Mouse (Mus musculus): ENCODE results near the gene Dbh. TPM values are rescaled to one million over a fixed set of nuclear protein-coding genes. Genes with fewer than 3 reads are reported as not detected.

Gene Dbh
- polyA plus RNA-seq, 1 experiment: 0.69 TPM

GRCm38 (mm10) chr2:27198551-27199246, 33.7 kb downstream of the Dbh start:
- Histone ChIP-seq H3K4me1 (replicated peaks; ENCODE audit: control insufficient read depth, insufficient read depth, low read length) (peaks cover 29% of the 10 kb centered on the region), H3K27me3 (ENCODE audit: control insufficient read depth, insufficient read depth, low read length) (no peaks in the 10 kb centered on the region), H3K27ac (ENCODE audit: control insufficient read depth, insufficient read depth, low read length) (peak overlapping the region; percentile 92), H3K4me3 (ENCODE audit: control insufficient read depth, insufficient read depth, low read length) (no peak overlapping the region), H3K36me3 (ENCODE audit: control insufficient read depth, insufficient read depth, low read length) (no peaks in the 10 kb centered on the region)
- TF ChIP-seq POLR2A (IDR thresholded peaks at IDR 0.05; ENCODE audit: control insufficient read depth, extremely low read depth, insufficient read depth, low read length, poor library complexity) (no peak), CTCF (IDR thresholded peaks at IDR 0.05; ENCODE audit: borderline replicate concordance, control insufficient read depth, extremely low read depth, insufficient read depth, low read length, poor library complexity) (no peak)
- peak; percentile 39 for DNase-seq
- 27% methylated on average over 5 of the region's 5 CpGs for WGBS

- Histone ChIP-seq H3K4me1 (replicated peaks; ENCODE audit: control insufficient read depth, insufficient read depth, low read length) (peaks cover 29% of the 10 kb centered on the region), H3K27me3 (ENCODE audit: control insufficient read depth, insufficient read depth, low read length) (no peaks in the 10 kb centered on the region), H3K27ac (ENCODE audit: control insufficient read depth, insufficient read depth, low read length) (no peak overlapping the region), H3K36me3 (ENCODE audit: control insufficient read depth, insufficient read depth, low read length) (no peaks in the 10 kb centered on the region), H3K4me3 (ENCODE audit: control insufficient read depth, insufficient read depth, low read length) (no peak overlapping the region)
- WGBS: 91% methylated on average over 1 of the region's 1 CpGs
- TF ChIP-seq CTCF (IDR thresholded peaks at IDR 0.05; ENCODE audit: borderline replicate concordance, control insufficient read depth, extremely low read depth, insufficient read depth, low read length, poor library complexity) (no peak), POLR2A (IDR thresholded peaks at IDR 0.05; ENCODE audit: control insufficient read depth, extremely low read depth, insufficient read depth, low read length, poor library complexity) (no peak)
- DNase-seq: no peak
Measured at GRCm38 (mm10) chr2:27200586-27200985, 35.6 kb downstream of the Dbh start.

DNA sequence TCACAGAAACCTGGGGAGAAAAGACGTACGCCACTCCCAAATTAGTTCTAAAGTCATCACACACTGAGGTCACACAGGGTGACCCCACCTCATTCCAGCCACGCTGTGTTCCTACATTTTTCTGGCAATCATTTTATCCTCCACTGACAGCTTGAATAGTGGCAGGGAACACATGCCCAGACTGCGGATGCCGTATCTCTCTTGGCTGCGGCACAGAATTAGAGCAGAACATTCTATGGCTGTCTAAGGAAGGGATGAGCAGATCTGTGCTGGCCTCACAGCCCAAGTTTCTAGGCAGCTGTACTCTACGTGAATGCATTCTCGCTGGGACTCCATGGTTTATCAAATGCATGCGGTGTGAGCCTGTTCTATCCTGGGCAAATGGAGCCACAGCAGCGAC, 40.6 kb downstream of the Dbh start:
- TF ChIP-seq CTCF (IDR thresholded peaks at IDR 0.05; ENCODE audit: borderline replicate concordance, control insufficient read depth, extremely low read depth, insufficient read depth, low read length, poor library complexity): no peak
- TF ChIP-seq POLR2A (IDR thresholded peaks at IDR 0.05; ENCODE audit: control insufficient read depth, extremely low read depth, insufficient read depth, low read length, poor library complexity): no peak
- Histone ChIP-seq H3K27me3 (ENCODE audit: control insufficient read depth, insufficient read depth, low read length) (no peaks in the 10 kb centered on the region), H3K36me3 (ENCODE audit: control insufficient read depth, insufficient read depth, low read length) (no peaks in the 10 kb centered on the region), H3K4me3 (ENCODE audit: control insufficient read depth, insufficient read depth, low read length) (no peak overlapping the region), H3K4me1 (replicated peaks; ENCODE audit: control insufficient read depth, insufficient read depth, low read length) (peaks cover 30% of the 10 kb centered on the region), H3K27ac (ENCODE audit: control insufficient read depth, insufficient read depth, low read length) (no peak overlapping the region)
- DNase-seq: no peak
- WGBS: 96% methylated on average over 10 of the region's 10 CpGs

GRCm38 (mm10) chr2:27206128-27206797, 41.2 kb downstream of the Dbh start:
- no peak for DNase-seq
- no peaks in the 10 kb centered on the region for H3K36me3 ChIP-seq (ENCODE audit: control insufficient read depth, insufficient read depth, low read length)
- H3K4me1 ChIP-seq (replicated peaks; ENCODE audit: control insufficient read depth, insufficient read depth, low read length): peaks cover 35% of the 10 kb centered on the region
- no peak for TF ChIP-seq POLR2A (IDR thresholded peaks at IDR 0.05; ENCODE audit: control insufficient read depth, extremely low read depth, insufficient read depth, low read length, poor library complexity)
- no peak for TF ChIP-seq CTCF (IDR thresholded peaks at IDR 0.05; ENCODE audit: borderline replicate concordance, control insufficient read depth, extremely low read depth, insufficient read depth, low read length, poor library complexity)
- no peaks in the 10 kb centered on the region for H3K27me3 ChIP-seq (ENCODE audit: control insufficient read depth, insufficient read depth, low read length)
- no peak overlapping the region for H3K27ac ChIP-seq (ENCODE audit: control insufficient read depth, insufficient read depth, low read length)
- 92% methylated on average over 15 of the region's 15 CpGs for WGBS
- no peak overlapping the region for H3K4me3 ChIP-seq (ENCODE audit: control insufficient read depth, insufficient read depth, low read length)

DNA sequence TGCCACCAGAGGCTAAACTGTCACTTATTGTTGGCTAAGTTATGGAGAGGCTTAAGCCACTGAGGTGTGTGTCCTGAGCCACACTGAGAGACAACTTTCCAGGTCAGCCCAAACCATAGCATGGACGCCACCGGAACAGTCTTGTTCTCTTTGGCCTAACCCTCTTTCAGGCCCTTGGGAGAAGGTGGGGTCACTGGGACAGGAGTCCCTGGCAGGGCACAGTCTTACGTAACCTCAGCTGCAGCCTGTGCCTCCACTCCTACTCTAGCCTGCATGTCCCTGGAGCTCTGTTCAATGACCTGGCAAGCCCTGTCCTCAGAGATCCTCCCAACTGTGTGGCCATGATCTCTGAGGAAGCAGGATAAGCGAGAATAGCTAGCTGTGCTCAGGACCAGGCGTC, 42.1 kb downstream of the Dbh start:
- no peak for DNase-seq
- H3K27me3 ChIP-seq (ENCODE audit: control insufficient read depth, insufficient read depth, low read length): no peaks in the 10 kb centered on the region
- no peak overlapping the region for H3K4me3 ChIP-seq (ENCODE audit: control insufficient read depth, insufficient read depth, low read length)
- TF ChIP-seq POLR2A (IDR thresholded peaks at IDR 0.05; ENCODE audit: control insufficient read depth, extremely low read depth, insufficient read depth, low read length, poor library complexity) (no peak), CTCF (IDR thresholded peaks at IDR 0.05; ENCODE audit: borderline replicate concordance, control insufficient read depth, extremely low read depth, insufficient read depth, low read length, poor library complexity) (no peak)
- peaks cover 43% of the 10 kb centered on the region for H3K4me1 ChIP-seq (replicated peaks; ENCODE audit: control insufficient read depth, insufficient read depth, low read length)
- 96% methylated on average over 5 of the region's 5 CpGs for WGBS
- H3K27ac ChIP-seq (ENCODE audit: control insufficient read depth, insufficient read depth, low read length): no peak overlapping the region
- no peaks in the 10 kb centered on the region for H3K36me3 ChIP-seq (ENCODE audit: control insufficient read depth, insufficient read depth, low read length)

DNA sequence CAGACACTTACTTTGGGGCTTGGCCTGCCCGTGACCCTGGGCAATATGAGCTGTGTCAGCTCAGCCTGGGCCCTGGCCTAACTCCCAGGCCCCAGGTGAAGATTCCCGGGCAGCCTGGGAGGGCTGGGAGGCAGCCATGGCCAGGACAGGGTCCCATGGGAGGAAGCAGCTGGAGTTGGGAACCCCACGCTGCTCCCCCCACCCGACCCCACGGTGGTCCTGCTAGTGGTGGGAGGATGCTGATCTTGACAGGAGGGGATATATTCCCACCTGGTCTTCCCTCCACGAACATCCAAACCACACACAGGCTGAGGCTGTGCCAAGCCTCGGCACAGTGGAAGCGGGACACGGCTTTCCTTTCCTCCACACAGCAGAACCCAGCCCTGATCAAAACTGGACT, 44.3 kb downstream of the Dbh start:
- DNase-seq: no peak
- H3K4me1 ChIP-seq (replicated peaks; ENCODE audit: control insufficient read depth, insufficient read depth, low read length): peaks cover 49% of the 10 kb centered on the region
- WGBS: 83% methylated on average over 9 of the region's 9 CpGs
- no peak for TF ChIP-seq CTCF (IDR thresholded peaks at IDR 0.05; ENCODE audit: borderline replicate concordance, control insufficient read depth, extremely low read depth, insufficient read depth, low read length, poor library complexity)
- no peak for TF ChIP-seq POLR2A (IDR thresholded peaks at IDR 0.05; ENCODE audit: control insufficient read depth, extremely low read depth, insufficient read depth, low read length, poor library complexity)
- peak overlapping the region; percentile 51; the same call in 1 of the 2 replicates for H3K27ac ChIP-seq (ENCODE audit: control insufficient read depth, insufficient read depth, low read length)
- no peak overlapping the region for H3K4me3 ChIP-seq (ENCODE audit: control insufficient read depth, insufficient read depth, low read length)
- no peaks in the 10 kb centered on the region for H3K27me3 ChIP-seq (ENCODE audit: control insufficient read depth, insufficient read depth, low read length)
- no peaks in the 10 kb centered on the region for H3K36me3 ChIP-seq (ENCODE audit: control insufficient read depth, insufficient read depth, low read length)
